Mouse (Mus musculus) lung, postnatal 36 days (tissue): ENCODE measurements around the gene C1ql4.
"Not testable (repeated sequence)": the region's sequence is repeated elsewhere in the genome, so short reads cannot be mapped to it uniquely, and the experiment has no call there.

Source experiments
- DNase-seq: peaks from one replicate; pipeline ENCODE4 v3.0.0; 2022; ENCODE audit warnings: mixed read lengths

C1ql4 gene

DNA sequence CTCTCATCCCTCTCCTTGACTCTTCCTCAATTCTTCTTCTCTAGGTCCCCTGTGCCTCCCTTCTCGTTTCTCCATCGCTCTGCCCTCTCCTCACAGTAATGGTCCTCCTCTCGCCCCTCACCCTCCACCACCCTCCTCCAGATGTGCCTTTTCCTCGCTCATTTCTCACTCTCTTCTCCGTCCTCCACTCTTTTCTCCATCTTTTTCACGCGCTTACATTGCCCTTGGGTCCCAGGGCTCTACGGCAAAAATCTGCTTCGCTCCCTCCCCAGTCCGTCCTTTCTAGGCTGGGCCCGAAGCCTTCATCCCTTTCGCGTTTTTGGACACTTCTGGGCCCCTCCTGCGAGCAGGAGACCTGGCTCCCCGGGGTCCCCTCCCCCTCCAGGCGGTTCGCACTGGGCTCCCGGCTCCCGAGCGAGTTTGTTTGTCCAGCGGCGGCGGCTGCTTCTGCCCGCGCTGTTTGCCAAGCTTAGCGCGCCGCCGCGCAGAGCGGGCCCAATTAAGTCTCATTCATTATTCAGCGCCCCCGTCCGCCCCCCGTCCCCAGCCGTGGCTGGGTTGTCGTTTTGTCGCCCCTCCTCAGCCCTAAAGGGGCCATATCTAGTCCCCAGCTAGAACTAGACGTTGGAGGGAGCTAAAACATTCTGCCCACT lies 10.3 kb upstream of the C1ql4 start:
- DNase-seq = peak; percentile 49

DNA sequence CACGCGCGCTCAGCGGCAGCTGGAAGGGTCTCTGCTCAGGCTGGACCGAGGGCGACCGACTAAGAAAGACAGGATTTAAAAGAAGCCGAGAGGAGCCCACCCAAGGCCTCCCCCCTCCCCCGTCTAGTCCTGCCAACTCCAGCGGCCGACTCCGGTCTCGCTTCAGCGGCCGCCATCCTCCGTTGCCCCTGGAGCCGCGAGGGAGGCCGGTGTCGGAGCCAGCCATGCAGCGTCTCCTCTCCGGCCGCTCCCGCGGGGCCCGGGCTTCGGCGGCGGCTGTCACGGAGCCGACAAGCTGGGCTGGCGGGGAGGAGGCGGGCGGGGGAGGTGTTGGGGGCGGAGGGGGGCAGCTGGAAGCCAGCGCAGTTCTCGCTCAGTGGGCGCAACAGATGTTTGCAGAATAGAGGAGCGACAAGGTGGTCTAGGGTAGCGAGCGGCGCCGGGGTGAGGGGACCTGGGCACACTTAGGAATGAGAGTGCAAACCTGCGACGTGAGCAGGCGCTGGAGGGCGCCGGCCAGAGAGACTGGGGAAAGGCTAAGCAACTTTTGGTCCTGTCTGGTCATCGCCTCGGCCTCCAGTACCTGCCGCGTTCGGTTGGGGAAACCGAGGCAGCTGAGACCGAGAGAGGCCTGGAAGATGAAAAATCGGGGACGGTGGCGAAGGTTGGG lies 9.3 kb upstream of the C1ql4 start:
- no peak for DNase-seq

DNA sequence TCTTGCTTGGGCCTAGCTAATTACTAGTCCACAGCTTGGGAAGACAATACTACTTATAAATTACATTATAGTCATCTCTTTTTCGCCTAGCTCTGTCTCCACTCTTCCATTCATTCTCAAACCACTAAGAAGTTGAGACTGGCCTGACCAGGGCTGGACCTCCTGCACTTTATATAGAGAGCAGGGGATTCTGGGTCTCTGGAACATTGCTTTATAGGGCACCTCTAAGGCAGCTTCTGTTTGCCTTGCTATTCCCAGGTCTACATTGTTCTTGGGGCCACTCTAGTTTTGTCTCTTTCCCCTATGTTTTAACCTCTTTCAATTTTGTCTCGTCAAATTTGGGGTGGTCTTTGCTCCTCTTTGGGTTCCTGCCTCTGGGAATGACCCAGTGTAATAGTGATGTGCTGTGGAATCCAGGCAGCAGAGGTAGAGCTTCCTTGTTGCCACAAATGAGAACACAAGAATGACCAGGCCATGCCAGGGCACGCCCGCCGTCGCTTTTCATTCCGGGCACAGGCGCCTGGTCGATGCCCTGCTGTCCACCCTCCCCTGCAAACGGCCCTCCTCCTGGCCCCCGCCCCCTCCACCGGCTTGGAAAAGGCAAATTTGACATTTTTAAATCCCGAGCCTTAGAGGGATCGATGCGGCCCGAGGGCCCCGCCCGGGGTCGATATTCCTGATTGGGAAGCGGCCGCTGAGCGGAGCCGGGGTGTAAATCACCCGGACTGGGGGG lies 8.6 kb upstream of the C1ql4 start:
- no peak for DNase-seq

DNA sequence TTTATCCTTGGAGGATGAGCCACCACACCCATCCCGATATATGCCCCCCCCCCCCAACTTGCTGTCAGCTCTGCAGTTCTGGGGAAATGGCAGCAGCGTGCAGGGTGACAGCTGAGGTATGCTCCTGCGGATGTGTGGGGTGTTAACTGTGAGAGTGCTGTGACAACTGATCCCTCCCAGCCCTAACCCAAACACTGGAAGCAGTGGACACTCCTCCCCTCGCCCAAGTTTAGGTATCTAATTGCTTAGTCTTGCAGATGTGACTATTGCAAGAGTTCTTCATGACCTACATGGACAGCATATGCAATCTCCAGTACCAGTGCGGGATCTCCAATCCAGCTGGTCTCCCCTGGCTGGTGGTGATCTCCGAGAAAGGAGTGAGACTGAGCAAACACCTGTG lies 7.7 kb upstream of the C1ql4 start:
- DNase-seq = no peak

DNA sequence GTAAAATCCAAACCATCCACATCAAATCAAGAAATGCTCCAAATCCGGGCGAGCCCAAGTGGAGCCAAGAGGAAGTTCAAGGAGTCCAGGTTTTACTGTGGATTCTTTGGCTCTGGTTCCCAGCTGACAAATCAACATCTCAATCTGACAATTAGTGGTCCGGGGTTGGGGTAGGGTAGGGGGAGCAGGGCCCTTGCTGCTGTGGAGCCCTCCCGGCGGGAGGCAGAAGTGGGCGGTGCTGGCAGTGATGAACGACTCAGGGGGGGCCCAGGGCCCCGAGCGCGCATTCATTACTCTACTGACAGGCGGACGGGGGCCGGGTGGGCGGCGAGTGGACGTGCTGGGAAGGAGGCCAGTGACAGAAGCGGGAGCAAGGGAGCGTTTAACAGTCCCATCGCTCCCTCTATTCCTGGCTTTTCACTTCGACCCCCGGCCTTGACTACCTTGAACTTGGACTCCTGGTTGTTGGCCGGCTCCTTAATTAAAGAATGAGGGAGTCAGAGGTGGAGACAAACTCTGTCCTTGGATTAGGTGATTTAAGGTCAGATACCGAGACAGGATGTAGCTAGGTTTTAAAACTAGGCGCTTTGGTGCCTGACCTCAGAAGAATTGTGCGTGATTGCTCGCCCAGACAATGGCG lies 7.1 kb upstream of the C1ql4 start:
- no peak for DNase-seq

DNA sequence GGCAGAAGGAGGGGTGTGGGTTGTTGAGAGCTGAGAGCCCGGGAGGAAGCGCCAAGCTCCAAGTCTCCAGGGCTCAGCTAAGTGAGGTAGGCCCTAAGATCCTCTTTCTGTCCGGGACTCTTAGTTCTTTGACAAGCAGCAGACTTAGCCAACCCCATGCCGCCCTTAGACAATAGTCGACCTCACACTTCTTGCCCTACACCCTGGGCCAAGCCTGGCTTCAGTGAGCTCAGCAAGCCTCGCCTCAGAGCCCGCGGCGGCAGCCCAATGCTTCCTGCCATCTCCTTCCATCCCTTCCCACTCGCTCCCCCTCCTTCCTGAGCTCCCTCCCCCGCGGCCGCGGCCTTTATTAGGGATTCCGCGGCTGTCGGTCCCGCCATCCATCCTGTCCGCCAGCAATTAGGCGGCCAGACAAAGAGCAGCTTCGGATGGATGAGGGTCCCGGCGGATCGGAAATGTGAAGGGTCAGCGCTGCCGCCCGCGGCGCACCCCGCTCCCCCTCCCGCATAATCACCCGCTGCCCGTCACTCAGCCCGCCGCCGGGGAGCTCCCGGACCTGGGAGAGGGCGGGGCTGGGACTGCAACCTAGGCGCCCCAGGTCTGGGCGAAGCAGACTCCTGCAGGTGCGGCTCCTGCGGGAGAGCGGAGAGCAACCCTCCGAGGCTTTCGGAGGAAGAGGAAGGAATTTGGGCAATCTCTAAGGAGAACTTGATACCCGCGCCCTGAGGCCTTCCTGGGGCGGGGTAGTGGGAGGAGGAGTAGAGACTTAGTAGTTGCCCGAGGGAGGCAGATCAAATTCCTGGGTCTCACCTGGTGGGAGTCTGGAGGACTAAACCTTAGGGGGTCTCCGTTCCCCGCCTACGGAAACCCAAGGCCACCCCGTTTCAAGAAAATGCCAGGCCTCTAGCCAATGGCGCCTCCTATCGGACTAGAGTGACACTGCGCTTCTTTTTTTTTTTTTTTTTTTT lies 6.0 kb upstream of the C1ql4 start:
- peak; percentile 61 for DNase-seq

DNA sequence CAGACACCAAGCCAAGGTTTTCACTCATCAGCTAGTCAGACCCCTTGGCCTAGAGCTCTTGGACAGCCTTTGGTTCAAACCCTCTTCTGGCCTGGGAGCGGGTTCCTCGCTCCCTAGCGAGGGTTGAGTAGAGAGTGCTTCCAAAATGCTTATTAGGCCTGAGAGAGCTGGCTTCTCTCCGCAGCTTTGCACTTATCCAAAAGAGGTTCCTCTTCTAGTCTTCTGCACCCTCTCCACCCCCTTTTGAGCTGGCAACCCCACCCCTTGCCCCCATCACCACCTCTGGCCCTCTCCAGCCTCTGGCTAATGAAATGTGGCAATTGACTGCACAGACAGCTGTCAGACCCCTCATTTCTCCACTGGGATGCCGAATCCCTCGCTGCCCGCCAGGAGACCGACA lies 5.3 kb upstream of the C1ql4 start, which contains the start of gene Dnajc22:
Gene Dnajc22, plus strand, starts transcription at position 301 of the 400 bp plus-strand sequence.
- no peak for DNase-seq

DNA sequence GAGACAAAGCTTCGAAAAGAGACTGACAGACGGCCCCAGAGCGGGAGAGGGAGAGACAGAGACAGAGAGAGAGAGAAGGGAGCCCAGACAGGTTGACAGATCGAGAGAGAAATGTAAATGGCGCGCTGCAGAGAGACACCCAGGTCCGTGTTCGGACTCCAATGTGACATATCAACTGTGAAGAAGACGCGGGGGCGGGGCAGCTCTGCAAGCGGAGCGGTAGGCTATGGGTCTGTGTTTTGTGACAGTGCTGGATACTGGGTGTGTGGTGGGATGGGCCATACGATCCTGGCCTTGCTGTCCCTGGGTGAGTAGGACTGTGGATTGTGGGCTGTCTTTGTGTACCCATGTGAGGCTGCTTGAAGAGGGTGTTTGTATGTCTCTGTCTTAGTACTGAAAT lies 1.5 kb upstream of the C1ql4 start:
- DNase-seq = no peak

DNA sequence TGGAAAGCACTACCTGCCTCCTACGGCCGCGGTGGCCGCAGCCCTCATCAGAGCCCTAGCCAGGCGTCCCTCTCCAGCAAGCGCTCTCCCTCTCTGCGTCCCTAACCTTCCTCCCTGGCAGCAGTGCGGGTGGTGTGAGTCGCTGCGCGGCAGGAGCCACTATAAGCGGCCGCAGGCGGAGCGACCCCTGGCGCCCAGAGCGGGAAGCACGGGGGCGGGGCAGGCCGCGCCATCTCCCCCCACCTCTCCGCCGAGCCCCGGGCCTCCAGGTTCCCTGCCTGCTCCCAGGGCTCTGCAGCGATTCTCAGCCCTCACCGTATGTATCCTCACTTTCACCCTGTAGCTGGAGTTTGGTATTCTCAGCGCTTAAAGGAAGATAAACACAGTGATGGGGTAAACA lies 675 bp upstream of the C1ql4 start:
- peak; percentile 78 for DNase-seq

DNA sequence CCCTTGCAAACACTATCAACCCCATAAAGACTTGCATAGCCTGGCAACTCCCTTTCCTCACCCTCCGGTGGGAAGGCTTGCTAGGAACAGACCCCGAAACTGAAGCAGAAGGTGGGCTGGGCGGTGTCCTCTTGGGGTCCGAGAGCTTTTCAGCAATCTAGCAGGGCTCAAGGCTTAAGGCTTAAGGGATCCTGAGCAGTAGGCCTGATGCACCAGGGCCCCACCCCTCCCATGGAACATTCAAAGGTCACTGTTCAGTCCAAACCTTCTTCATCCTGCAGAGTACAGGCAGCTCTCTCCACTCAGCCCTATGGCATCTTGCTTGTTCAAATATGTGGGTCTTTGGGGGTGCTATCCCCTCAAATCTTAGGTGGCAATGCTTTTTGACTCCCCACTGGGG lies 1.6 kb downstream of the C1ql4 start:
- DNase-seq = no peak

DNA sequence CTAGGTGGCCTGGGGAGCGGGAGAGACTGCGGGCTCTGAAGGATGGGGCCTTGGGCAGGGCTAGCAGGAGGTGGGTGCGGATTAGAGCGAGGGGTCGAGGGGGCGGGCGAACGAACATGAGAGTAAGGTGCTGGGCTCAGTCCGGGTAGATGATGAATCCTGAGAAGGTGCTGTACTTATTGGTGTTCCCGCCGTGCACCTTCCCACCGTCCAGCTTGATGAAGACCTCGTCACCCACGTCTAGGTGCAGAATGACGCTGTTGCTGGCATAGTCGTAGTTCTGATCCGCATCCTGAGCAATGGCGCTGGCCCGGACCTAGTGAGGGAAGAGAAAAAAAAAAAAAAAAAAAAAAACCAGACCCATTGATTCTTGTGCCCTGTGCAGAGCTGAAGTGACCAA lies 3.0 kb downstream of the C1ql4 start:
- DNase-seq = no peak

DNA sequence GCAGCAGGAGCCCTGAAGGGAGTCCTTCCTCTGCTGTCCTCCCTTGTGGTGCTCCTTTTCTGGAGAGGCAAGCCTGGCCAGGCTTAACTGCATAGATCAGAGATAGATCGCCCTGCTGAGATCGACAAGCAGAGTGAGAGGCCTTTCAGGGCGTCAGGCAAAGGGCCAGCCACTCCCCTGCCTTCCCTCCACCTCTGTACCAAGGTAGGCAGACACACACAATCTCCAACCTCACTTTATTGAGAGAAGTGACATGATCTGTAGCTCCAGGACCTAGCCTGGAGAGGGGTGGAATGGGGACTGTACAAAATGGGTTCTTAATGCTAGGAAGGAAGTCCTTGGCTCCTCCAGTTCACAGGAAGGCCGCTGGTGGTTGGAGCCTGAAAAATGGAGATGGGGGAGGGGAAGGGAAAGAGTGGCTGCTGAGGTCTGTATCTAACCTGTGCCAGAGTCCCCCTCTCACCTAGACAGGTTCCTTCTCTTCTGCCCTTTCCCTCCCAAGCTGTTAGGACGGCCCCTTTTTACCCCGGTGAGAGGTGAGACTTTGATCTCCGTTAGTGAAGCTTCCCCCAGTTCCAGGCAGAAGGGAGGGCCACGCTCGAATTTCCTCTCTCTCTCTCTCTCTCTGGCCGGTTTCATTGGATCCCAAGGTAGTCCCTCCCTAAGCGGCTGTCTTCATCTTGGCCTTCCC lies 3.6 kb downstream of the C1ql4 start:
- no peak for DNase-seq

DNA sequence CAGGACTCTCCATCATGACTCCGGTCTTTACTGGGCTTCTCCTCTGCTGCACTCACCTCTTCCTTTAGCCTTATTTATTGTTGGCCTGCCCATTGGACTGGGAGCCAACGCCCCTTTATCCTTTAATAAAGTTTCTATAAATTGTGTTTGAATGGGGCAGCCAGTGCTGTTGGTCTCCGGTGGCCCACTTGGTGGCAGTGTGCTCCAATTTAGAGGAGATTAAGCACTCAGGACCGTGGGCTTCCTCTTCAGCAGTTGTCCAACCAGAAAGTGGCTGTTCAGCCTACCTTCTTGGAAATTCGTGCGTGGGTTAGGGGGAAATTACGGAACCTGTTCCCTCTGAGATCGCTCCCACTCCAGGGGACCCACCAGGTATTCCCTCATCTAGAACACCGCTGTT lies 4.4 kb downstream of the C1ql4 start:
- DNase-seq = peak; percentile 73

DNA sequence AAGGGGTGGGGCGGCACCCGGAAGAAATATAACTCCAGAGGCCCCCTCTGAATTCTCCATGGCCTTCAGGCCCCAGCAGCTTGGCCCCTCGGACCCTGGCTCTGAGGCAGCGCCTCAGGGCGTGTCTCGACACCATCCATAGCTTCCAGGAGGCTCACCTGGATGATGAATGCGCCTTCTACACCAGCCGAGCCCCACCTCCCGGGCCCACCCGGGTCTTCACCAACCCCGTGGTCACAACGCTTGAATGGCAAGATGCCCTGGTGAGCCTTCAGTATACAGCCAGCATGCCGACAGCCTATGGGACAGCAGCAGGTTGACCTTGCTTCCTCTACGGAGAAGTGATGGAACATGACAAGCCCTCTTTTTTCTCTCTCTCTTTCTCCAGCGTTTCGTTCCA lies 4.8 kb downstream of the C1ql4 start:
- no peak for DNase-seq

DNA sequence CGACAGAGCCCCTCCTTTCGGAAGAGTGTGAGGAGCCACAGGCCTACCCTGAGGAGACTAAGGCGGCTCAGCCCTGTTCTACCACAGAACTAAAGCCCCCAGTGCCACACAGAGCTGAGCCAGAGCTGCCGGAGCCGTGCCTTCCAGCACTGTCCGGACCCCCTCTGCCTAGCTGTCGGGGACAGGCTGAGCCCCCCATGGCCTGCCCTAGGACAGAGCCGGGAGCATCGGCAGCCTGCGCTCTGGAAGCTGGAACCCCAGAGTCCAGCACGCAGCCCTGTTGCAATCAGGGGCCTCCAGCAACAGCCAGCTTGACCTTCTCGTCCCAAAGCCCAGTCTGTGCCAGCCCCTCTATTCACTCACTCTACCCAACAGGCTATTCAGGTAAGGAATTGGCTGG lies 5.3 kb downstream of the C1ql4 start:
- no peak for DNase-seq

DNA sequence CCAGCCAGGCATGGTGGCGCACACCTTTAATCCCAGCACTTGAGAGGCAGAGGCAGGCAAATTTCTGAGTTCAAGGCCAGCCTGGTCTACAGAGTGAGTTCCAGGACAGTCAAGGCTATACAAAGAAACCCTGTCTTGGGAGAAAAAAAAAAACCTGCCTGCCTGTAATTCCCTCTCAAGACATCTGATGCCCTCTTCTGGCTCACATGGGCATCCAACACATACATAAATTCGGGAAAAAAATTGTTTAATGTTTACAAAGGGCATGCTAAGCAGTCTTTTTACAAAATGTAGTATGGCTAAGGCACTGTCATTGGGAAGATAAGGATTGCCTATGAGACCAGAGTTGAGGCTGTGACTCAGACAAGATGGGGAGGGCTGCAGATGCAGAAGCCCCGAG lies 7.8 kb downstream of the C1ql4 start:
- no peak for DNase-seq

DNA sequence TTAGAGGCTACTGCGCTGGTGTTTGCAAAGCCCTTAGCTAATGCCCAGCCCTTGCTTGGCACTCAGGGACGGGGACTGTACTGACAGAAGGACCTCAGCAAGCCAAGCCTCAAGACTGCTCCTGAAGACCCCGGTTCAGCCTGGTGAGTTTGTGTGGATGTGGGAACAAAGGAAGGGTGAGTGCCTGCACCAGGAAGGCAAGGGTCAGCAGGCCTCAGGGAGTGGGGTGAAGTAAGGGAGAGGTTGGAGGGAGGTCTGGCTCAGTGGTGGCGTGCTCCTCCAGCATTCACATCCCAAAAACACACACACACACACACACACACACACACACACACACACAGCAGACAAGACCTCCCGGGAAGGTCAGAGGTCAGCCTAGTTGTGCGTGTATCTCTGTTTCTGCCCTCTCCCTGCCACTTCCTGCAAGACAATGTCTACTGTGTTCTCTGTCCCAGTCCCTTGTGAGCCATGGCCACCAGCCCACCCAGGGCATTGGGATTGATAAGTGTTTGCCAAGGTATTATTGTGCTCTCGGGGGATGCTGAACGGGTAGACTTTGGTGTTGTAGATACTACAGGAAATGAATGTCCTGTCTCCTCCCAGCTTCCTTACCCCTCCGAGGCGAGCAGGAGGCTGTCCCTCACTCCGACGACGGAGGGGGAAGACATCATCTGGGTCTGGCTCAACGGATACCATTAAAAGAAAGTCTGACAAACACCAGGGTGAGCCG lies 9.3 kb downstream of the C1ql4 start:
- no peak for DNase-seq

DNA sequence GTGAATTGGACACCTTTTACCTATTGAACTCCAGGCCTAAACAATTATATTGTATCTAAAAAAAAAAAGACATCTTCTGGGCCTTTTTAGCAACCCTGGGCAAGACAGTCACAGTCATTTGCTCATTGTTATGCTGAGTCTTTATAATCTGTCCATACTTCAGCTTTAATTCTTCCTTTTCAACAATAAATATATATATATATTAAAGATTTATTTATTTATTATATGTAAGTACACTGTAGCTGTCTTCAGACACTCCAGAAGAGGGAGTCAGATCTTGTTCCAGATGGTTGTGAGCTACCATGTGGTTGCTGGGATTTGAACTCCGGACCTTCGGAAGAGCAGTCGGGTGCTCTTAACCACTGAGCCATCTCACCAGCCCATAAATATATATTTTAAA lies 11.6 kb downstream of the C1ql4 start:
- DNase-seq = not testable (repeated sequence)

DNA sequence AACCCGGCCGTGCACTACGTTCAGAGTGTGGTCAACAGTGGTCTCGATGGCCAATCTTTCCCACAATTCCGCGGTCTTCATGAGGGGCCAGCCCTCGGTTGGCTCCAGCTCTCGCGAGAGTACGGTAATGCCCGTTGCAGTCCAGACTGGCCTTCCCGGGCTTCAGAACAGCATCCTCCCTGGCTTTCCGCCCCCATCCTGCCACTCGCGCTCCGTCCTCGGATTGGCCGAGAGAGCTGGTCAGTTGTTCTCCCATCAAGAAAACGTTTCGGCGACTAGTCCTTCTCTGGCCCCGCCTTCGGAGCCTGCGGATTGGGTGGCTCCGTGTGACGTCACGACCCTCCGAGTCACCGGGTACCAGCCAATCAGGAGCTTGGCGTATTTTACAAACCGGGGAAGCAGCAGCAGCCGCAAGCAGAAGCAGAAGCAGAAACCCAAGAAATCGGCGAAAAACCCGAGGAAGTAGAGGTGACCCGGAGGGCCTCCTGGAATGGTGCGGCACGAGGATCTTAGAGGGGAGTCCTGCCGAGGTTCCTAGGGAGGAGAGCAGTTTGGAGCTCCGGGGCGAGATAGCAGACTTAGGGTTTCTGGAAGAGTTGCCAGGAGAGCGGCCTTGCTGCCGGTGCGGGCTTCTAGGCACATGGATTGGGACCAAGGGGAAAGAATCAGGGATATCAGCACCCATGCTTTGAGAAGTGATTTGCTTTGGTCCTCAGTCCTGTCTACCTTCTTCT lies 12.8 kb downstream of the C1ql4 start:
- peak; percentile 99 for DNase-seq

DNA sequence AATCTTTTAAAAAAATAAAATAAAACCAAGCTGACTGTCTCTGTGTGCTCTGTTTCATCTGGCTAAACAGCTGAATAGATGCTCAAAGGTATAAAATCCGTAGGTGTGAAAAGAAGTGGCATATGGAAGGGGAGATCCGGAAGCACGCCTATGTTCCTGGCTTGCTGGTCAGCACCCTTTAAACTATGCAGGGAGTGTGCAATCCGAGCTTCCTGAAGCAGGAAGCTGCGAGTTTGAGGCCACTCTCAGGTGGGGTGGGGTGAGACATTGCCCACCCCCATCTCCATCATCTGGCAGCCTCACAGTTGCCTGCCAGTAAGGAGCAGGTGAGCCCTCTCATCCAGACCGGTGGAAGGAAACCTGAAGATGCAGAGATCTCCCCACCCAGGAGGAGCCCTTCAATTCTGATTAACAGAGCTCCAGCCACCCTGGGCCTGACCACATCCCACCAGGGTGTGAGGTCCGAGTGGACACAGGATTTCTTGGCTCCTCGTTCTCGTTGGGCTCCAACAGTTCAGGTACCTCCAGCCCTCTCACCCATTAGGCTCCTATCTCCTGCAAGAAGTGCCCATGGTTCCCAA lies 13.5 kb downstream of the C1ql4 start, which contains the start of gene Troap:
Gene Troap, plus strand, starts transcription at position 557 of the 581 bp plus-strand sequence.
- DNase-seq = no peak
